Mouse (Mus musculus): ENCODE results near the gene Cfc1.
"Not testable (repeated sequence)": the region's sequence is repeated elsewhere in the genome, so short reads cannot be mapped to it uniquely, and the experiment has no call there.

Gene Cfc1

DNA sequence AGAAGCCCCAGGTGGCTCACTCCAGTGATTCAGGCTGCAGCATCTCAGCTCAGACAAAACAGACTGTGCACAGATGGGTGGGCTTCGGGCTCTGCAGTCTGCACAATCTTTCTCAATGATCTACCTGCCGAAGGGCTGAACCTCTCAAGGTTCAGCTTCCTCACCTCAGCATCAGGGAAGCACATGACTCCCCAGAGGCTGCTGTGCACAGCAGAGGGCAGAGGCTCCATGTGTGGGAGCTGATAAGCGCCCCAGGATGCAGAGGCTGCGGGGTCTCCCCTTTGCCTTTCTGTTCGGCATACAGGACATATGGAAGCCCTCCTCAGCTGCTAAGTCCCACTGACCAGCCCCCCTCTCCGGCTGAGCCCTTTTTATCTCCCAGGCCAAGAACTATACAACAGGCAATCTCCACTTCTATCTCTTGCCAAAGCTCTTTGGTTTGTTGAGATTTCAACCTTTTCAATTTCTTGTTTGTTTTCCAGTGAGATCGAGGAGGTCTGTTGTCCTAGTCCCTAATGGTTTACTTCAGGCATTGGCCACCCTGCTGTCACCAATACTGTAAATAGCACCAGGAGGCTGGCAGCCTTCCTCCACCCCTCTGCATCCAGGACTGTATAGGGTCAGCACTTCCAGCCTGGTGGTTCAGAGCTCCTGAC is at the start of gene Cfc1:
TSS of gene Cfc1 (plus strand) at position 606 of the 656 bp plus-strand sequence.
- not testable (repeated sequence) for DNase-seq (ENCODE audit: low read depth in 1 of 2, low spot score in 2 of 2)

DNA sequence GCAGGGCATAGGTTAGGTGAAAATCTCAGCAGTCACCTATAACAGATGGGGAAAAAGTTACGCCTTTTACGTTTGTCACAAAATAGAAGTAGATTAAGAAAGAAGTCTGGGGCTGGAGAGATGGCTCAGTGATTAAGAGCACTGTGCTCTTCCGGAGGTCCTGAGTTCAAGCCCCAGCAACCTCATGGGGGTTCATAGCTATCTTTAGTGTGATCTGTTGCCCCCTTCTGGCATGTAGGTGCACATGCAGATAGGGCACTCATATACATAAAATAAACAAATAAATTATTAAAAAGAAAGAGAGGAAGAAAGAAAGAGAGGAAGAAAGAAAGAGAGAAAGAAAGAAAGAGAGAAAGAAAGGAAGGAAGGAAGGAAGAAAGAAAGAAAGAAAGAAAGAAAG is 48.1 kb upstream of the Cfc1 start:
- DNase-seq (ENCODE audit: low read depth in 1 of 2, low spot score in 2 of 2): no peak

DNA sequence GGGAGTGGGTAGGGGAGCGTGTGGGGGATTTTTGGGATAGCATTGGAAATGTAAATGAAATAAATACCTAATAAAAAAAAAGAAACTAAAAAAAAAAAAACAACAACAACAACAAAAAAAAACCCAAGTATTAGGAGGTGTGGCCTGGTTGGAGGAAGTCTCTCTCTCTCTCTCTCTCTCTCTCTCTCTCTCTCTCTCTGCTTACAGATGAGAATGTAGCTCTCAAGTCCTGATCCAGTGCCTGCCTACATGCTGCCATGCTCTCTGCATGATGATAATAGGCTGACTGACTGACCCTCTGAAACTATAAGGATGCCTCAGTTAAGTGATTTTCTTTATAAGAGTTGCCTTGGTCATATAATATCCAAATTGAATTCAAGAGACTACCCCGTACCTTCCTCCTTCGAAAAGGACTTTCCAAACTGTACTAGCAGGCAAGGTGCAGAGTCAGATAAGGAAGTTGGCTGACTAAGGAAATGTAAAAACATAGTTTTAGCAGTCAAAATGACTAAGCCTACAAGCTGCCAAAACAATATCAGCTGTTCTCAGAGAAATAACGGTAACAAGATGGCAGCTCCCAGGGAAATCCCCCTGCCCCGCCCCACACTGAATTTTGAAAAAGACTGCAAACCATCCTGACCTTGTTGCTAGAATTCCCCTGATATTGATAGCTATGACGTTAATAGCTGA is 45.5 kb upstream of the Cfc1 start:
- no peak for DNase-seq (ENCODE audit: low read depth in 1 of 2, low spot score in 2 of 2)

DNA sequence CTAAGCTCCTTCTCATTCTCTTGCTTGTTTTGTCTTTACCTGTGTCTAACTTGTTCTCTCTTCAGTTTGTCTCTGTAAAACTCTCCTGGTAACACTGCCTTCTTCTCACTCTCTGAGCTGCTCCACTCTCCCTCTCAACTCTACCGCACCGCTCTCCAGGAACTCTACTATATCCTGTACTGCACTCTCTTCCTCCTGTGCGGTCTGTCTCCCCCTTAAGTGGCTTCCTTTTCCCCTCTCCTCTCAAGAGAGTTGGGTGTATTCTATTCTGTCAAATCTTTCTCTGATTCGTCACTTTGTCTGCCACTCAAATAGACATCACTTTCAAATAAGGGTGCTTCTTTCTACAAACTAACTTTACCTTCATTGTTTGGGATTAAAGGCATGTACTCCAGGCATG is 44.0 kb upstream of the Cfc1 start:
- DNase-seq (ENCODE audit: low read depth in 1 of 2, low spot score in 2 of 2): no peak

DNA sequence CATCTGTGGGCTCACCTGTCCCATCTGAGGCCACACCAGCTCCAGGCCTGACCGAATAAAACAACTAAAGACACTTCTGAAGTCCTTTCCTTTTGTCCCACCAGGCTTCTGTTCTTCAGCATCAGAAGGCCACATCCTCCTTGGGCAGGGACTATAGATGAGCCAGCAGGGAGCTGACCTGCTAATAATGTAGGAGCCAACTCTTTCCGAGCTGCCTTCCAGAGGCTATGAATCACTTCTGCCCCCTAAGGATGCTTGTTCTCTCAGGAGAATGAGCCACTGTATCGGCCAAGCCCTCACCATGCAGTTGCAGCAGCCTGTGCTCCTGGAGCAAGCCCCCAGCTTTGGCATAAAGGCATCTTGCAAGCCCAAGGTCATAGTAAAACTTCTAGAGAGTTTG is 32.5 kb upstream of the Cfc1 start:
- DNase-seq (ENCODE audit: low read depth in 1 of 2, low spot score in 2 of 2): no peak

DNA sequence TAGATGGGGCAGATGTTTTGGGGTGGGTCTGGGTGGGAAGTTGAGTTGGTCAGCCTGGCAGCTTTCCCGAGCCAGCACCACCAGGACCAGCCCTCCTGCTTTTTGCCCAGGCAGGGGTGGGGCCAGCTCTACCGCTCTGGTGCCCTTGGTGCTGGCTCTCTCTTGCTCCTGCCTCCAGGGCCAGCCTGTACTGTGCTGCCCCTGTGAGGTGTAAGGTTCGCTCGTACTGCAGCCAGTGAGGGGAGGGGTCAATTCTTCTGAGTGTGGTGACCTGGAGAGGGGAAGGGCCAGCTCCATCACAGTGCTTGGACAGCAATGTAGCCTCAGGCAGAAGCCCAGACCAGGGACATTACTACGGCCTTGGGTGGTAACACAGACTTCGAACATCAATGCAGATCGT is 30.1 kb upstream of the Cfc1 start:
- DNase-seq (ENCODE audit: low read depth in 1 of 2, low spot score in 2 of 2): no peak

DNA sequence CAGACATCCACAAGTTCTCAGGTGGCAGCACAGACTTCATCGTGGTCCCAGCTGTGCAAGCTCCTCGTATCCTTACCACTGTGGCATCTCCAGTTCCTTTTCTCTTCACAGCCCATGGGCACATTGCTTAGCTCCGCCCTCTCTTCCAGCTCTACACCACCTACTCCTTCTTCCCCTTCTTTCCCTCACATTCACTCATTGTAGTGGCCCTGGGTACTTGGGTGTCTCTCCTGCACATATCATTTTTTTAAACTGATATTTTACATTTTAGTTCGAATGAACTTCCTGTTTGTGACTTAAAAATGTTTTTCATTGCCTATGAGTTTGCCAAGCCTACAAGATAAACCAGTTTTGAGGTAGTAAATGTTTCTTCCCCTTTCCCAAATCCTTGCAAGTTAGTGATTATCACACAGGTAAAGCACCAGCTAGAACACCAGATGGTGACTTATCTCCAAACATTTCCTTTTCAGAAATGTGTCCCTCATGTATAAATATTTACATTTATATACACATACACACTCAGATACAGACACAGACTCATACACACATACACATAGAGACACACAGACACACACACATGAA is 29.4 kb upstream of the Cfc1 start:
- no peak for DNase-seq (ENCODE audit: low read depth in 1 of 2, low spot score in 2 of 2)

DNA sequence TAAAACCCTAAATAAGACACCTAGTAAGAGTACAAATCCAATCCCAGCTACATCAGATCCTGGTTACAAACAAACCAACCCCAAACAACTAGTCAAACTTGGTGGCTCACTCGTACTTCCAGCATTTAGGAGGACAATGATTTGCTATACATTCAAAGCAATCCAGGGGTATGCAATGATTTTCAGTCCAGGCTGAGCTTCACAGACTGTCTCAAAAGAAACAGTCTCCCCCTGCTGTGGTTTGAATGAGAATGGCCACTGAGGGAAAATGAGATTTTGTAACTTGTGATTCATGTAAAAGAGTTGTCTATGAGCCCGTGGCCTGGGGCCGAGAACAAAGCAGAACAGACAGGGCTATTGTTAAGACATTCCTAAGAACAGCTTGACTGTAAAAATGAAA is 27.5 kb upstream of the Cfc1 start:
- DNase-seq (ENCODE audit: low read depth in 1 of 2, low spot score in 2 of 2): no peak

DNA sequence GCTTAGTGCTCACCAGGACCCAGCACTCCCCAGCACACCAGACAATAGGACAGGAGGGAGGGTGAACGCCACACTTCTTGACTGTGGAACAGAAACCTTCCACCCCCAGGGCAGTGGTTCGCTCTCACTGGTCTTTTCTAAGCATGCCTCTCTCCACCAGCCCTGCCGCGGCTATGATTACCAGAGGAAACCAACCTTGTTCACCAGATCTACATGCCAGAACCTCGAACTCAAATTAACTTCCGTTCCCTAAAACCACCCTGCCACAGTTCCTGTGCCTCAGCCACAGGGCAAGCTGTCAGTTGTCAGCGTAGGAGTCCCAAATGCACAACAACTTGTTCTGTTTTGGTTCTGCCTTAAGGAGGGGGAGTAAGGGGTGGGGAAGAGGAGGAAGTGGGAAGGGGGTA is 24.9 kb upstream of the Cfc1 start:
- no peak for DNase-seq (ENCODE audit: low read depth in 1 of 2, low spot score in 2 of 2)

DNA sequence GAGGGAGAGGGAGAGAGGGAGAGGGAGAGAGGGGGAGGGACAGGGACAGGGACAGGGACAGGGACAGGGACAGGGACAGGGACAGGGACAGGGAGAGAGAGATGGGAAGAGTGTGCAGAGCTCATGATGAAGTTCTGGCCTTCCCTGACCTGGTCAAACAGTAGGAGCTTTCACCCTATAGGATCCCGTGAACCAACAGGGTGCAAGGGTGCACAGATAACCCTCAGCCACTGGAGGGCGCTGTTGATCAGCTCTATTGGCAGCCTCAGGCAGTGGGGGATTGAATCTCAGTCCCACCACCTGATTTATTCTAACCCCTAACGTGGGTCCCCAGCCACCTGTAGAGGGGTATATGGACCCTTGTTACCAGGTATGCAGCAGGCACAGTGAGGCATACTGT is 24.4 kb upstream of the Cfc1 start:
- DNase-seq (ENCODE audit: low read depth in 1 of 2, low spot score in 2 of 2): peak in 1 of 2 experiments; percentile 45

DNA sequence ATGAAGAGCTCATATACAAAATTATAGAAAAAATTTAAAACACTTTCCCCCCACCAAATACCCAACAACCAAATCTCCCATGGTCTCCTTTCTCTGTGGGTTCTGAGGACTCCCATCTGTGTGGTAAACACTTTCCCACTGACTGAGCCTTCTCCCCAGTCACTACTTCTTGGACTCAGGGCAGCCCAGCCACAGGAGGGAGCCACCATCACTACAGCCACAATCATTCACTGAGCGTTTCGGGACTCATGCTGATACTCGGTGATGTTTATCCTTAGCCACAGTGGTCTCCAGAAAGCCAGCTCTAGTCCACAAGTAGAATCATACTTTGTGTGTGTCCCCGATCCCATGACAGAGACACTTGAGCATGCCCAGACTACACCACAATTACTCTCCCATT is 22.4 kb upstream of the Cfc1 start:
- DNase-seq (ENCODE audit: low read depth in 1 of 2, low spot score in 2 of 2): no peak

DNA sequence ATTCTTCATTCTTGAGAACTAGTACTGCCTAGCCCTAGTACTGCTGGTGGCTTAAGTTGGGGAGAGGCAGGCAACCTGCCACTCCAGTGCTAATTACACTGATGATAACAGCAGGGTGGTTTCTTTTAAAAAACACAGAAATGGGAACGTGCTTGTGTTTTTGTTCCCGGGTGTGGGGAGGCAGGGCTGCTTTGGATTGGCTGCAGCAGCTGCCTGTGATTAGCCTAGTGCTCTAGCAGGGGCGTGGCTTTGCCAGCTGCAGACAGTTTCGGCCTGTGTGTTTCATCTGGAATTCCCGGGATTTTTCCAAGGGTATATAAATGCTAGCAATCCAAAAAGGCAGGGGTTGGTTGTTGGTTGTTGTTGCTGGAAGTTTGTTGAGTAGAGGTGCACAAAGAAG is 18.9 kb upstream of the Cfc1 start:
- no peak for DNase-seq (ENCODE audit: low read depth in 1 of 2, low spot score in 2 of 2)

DNA sequence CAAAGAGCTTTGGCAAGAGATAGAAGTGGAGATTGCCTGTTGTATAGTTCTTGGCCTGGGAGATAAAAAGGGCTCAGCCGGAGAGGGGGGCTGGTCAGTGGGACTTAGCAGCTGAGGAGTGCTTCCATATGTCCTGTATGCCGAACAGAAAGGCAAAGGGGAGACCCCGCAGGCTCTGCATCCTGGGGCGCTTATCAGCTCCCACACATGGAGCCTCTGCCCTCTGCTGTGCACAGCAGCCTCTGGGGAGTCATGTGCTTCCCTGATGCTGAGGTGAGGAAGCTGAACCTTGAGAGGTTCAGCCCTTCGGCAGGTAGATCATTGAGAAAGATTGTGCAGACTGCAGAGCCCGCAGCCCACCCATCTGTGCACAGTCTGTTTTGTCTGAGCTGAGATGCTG is 18.2 kb upstream of the Cfc1 start:
- DNase-seq (ENCODE audit: low read depth in 1 of 2, low spot score in 2 of 2): not testable (repeated sequence)

DNA sequence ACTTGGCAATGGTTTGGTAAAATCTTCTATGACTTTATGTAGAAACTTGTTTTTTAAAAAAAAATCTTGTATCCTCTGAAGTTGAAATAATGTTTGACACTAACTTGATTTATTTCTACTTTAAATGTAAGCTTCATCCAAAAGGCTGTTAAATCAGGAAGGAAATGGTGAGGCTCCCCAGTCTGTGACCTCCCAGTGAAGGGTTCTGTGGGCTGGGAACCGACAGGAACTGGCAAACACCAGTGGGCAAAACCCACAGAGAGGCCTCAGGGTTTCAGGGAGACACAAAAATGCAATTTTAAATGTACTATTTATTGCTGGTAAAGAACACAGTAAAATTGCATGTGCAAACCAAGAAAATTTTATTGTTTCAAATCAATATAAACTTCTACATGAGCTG is 17.7 kb upstream of the Cfc1 start:
- DNase-seq (ENCODE audit: low read depth in 1 of 2, low spot score in 2 of 2): not testable (repeated sequence)

DNA sequence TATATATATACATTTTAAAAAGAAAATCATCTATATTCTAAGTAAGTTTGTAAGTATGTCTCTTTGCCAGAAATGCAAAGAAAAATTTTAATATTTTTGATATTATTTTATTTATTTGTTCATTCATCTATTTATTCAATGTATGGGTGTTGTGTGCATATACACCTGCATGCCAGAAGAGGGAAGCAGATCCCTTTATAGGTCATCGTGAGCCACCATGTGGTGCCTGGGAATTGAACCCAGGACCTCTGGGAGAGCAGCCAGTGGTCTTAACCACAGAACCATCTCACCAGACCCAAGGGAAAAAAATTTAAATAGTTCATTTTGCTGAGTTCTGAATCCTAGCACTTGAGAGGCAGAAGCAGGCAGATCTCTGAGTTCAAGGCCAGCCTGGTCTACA is 17.2 kb upstream of the Cfc1 start:
- no peak for DNase-seq (ENCODE audit: low read depth in 1 of 2, low spot score in 2 of 2)

DNA sequence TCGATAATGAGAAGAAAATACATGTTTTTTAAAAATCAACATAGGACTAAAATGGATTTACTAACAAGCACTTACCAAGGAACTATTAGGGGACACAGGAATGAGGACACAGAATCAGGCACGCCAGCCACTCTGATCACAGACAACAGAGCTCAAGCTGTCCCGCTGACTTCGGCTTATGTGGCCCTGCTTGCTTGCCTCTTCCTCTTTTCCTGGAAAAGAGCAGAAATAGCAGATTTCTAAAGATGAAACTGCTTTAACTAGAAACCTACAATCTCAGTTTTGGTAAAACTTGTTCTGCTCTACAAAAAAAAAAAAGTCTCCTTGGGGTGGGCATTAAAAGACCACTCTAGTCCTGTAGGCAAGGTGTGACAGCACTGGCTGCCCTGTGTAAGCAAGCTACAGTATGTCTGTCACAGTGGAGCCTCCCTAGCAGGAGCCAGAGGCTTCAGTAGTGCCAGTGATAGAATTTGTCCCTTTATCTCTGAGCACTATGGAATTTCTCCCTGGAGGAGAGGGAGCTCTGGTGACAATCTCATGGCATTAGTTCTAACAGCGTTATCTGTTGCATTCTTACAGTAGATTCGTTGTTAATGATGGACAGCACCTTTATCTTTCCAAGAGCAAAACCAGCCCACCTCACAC is 13.1 kb upstream of the Cfc1 start:
- DNase-seq (ENCODE audit: low read depth in 1 of 2, low spot score in 2 of 2): no peak

DNA sequence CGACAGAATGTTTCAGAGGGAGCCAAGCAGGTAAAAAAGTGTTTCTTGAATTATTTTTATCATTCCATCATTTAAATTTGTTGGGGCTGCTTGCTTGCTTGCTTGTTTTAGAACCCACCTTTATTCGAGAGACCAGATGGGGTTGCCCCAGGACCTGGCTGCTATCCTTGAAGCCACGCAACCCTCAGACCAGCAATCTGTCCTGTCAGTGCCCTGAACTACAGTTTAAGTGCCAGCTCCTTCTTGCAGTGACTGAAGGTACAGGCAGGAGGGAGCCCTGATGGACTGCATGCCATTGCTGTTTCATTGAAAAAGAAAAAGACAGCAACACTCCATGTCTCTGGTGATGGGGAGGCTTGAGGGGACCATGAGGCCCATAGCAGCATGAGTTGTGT is 12.6 kb upstream of the Cfc1 start:
- no peak for DNase-seq (ENCODE audit: low read depth in 1 of 2, low spot score in 2 of 2)

DNA sequence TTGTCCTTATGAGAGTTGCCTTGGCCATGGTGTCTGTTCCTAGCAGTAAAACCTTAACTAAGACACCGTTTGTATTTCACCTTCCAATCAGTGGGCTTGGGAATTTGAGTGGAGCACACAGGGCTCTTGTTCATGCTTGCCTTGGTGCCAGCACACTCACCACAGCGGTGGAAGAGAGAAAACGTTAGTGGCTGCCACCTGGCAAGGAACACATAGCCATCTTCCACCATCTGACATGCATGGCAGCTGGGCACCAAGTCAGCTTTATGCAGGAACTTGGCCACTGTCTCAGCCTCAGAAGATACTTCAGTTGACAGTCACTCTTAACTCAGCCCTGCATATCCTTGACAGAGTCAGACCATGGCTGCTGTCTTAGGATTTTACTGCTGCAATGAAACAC is 11.8 kb upstream of the Cfc1 start:
- no peak for DNase-seq (ENCODE audit: low read depth in 1 of 2, low spot score in 2 of 2)

DNA sequence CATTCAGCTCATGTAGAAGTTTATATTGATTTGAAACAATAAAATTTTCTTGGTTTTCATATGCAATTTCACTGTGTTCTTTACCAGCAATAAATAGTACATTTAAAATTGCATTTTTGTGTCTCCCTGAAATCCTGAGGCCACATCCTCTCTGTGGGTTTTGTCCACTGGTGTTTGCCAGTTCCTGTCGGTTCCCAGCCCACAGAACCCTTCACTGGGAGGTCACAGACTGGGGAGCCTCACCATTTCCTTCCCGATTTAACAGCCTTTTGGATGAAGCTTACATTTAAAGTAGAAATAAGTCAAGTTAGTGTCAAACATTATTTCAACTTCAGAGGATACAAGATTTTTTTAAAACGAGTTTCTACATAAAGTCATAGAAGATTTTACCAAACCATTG is 874 bp upstream of the Cfc1 start:
- not testable (repeated sequence) for DNase-seq (ENCODE audit: low read depth in 1 of 2, low spot score in 2 of 2)

DNA sequence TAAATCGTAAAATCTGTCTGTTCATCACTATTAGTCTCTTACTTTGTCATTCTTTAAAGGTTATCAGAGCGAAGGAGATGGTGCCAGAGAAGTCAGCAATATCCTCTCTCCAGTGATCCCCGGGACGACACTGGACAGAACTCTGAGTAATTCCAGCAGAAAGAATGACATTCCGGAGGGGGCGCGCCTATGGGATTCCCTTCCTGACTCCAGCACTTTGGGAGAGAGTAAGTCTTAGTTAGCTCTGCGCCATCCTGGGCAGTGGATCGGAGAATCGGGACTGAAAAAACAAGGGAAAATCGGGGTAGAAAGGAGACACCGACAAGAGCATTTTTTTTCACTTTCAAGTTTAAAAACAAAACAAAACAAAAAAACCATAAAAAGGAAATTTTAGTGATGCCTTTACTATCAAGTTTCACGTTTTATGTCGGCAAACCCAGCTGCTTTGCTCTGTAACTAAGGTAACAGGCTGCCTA is 881 bp downstream of the Cfc1 start:
- no peak for DNase-seq (ENCODE audit: low read depth in 1 of 2, low spot score in 2 of 2)

DNA sequence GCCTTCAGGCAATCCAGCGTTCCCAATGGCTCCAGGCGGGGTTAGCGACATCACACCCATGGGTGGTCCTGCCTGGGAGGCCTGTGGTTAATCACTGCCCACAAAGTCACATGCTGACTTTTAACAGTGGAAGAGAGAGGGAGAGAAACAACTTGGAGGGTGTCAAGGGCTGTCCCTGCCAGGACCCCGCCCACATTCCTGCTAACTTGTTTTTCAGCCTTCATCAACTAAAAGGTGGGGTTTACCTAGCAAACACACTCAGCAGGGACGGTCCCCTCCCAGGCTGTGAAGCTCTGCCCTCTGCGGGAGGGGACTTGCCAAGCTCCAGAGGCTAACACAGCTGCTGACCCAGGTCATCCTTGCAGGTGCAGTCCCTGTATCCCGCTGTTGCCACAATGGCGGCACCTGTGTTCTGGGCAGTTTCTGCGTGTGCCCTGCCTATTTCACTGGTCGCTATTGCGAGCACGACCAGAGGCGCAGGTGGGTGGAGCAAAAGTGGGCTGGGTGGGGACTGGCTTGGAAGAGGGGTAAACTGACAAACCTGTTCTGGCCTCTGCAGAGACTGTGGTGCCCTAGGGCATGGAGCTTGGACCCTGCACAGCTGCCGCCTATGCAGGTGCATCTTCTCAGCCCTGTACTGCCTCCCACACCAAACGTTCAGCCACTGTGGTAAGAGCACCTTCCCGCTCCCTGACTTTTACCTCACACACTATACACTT is 1.5 kb downstream of the Cfc1 start:
- no peak for DNase-seq (ENCODE audit: low read depth in 1 of 2, low spot score in 2 of 2)
